Mouse (Mus musculus): ENCODE measurements around the gene Mkks. TPM values are rescaled to one million over a fixed set of nuclear protein-coding genes. Genes with fewer than 3 reads are reported as not detected.

The Mkks gene
- polyA plus RNA-seq, 1 experiment from 2014 or later: 12.8 TPM

Other genes starting within 250 kb of the Mkks start
- gene Snap25, start 177.9 kb downstream of the Mkks start, polyA plus RNA-seq (2015; fragmentation: Nextera tagmentation; extraction: Ambion mirVana): 175 and 244 TPM in 2 replicates
- 17.8 and 27.2 TPM in 2 replicates for gene AL731706.2, start 5.7 kb downstream of the Mkks start, polyA plus RNA-seq (2015; fragmentation: Nextera tagmentation; extraction: Ambion mirVana)
- gene Slx4ip, start 171 bp downstream of the Mkks start, polyA plus RNA-seq (2015; fragmentation: Nextera tagmentation; extraction: Ambion mirVana): 13.2 and 15.7 TPM in 2 replicates
- gene AL731706.1, start within 50 bp of the Mkks start, polyA plus RNA-seq (2015; fragmentation: Nextera tagmentation; extraction: Ambion mirVana): 16.6 and 17.0 TPM in 2 replicates
- gene Jag1, start 225.3 kb upstream of the Mkks start, polyA plus RNA-seq (2015; fragmentation: Nextera tagmentation; extraction: Ambion mirVana): 8.6 and 10.1 TPM in 2 replicates

Data from midbrain, embryonic 16.5 days (tissue).